Mouse (Mus musculus): ENCODE results near the gene Hist2h2bb.
A peak's percentile ranks its signal among the peaks of the same experiment; 100 is the strongest.
"Not testable (repeated sequence)": the region's sequence is repeated elsewhere in the genome, so short reads cannot be mapped to it uniquely, and the experiment has no call there.

Hist2h2bb gene

GRCm38 (mm10) chr3:96269511-96270474 lies at the start of gene Hist2h2bb:
TSS of gene Hist2h2bb (plus strand) at chr3:96269752.
- peak; percentile 89 for DNase-seq (ENCODE audit: low read depth, low spot score)

GRCm38 (mm10) chr3:96220131-96220764 lies 49.3 kb upstream of the Hist2h2bb start:
- peak; percentile 16 for DNase-seq (ENCODE audit: low read depth, low spot score)

GRCm38 (mm10) chr3:96220765-96221639 lies 48.5 kb upstream of the Hist2h2bb start, which contains the start of the genes Hist2h2ac and Hist2h2be:
TSS of gene Hist2h2ac (minus strand) at chr3:96220880.
TSS of gene Hist2h2be (plus strand) at chr3:96221119.
- DNase-seq (ENCODE audit: low read depth, low spot score), result peak; percentile 41

- no peak for DNase-seq (ENCODE audit: low read depth, low spot score)
Observed at GRCm38 (mm10) chr3:96221640-96222038, 47.9 kb upstream of the Hist2h2bb start.

GRCm38 (mm10) chr3:96222774-96223173 lies 46.8 kb upstream of the Hist2h2bb start:
- no peak for DNase-seq (ENCODE audit: low read depth, low spot score)

GRCm38 (mm10) chr3:96225421-96225820 lies 44.1 kb upstream of the Hist2h2bb start:
- DNase-seq (ENCODE audit: low read depth, low spot score), result no peak

- DNase-seq (ENCODE audit: low read depth, low spot score), result no peak
Observed at GRCm38 (mm10) chr3:96226695-96227648, 42.6 kb upstream of the Hist2h2bb start.

GRCm38 (mm10) chr3:96228828-96229227 lies 40.7 kb upstream of the Hist2h2bb start:
- DNase-seq (ENCODE audit: low read depth, low spot score), result no peak

- DNase-seq (ENCODE audit: low read depth, low spot score), result no peak
Observed at GRCm38 (mm10) chr3:96230404-96230803, 39.1 kb upstream of the Hist2h2bb start.

- DNase-seq (ENCODE audit: low read depth, low spot score), result no peak
Observed at GRCm38 (mm10) chr3:96230910-96231757, 38.4 kb upstream of the Hist2h2bb start.

- no peak for DNase-seq (ENCODE audit: low read depth, low spot score)
Observed at GRCm38 (mm10) chr3:96231758-96232120, 37.8 kb upstream of the Hist2h2bb start.

- DNase-seq (ENCODE audit: low read depth, low spot score), result no peak
Observed at GRCm38 (mm10) chr3:96234914-96235313, 34.6 kb upstream of the Hist2h2bb start.

GRCm38 (mm10) chr3:96235836-96236235 lies 33.7 kb upstream of the Hist2h2bb start:
- no peak for DNase-seq (ENCODE audit: low read depth, low spot score)

GRCm38 (mm10) chr3:96236834-96237334 lies 32.7 kb upstream of the Hist2h2bb start:
- no peak for DNase-seq (ENCODE audit: low read depth, low spot score)

GRCm38 (mm10) chr3:96237335-96237903 lies 32.1 kb upstream of the Hist2h2bb start:
- no peak for DNase-seq (ENCODE audit: low read depth, low spot score)

- peak; percentile 47 for DNase-seq (ENCODE audit: low read depth, low spot score)
Observed at GRCm38 (mm10) chr3:96237904-96238511, 31.5 kb upstream of the Hist2h2bb start.

- DNase-seq (ENCODE audit: low read depth, low spot score), result not testable (repeated sequence)
Observed at GRCm38 (mm10) chr3:96238954-96239793, 30.4 kb upstream of the Hist2h2bb start, which contains the start of gene Hist2h3c2. TSS of gene Hist2h3c2 (minus strand) at chr3:96239127.

Data from retina, postnatal 7 days (tissue).